Mouse (Mus musculus) liver, embryonic 14.5 days (tissue): Measurements from ENCODE around the gene Fgl2. TPM values are rescaled to one million over a fixed set of nuclear protein-coding genes. Genes with fewer than 3 reads are reported as not detected.

Source experiments
- ATAC-seq: fragments of 200-750 bp; cut with Nextera tagmentation; 2 replicates; pipeline ENCODE4 v1.8.0; 2017; ENCODE audit warnings: moderate number of reproducible peaks, mild to moderate bottlenecking, moderate library complexity; ENCODE audit not compliant: insufficient read depth
- DNase-seq, 3 experiments: peaks; one replicate each; pipeline ENCODE4 v3.0.0-alpha.2; 2012 to 2013; ENCODE audit warnings: low read depth in 3 of 3, low spot score in 3 of 3
- H3K27ac ChIP-seq: fragments of 300-500 bp; sonication (generic); 2 replicates; pipeline ENCODE4 v1.5.1; 2014; ENCODE audit warnings: moderate library complexity, mild to moderate bottlenecking, control low read depth, inconsistent platforms
- H3K27me3 ChIP-seq: fragments of 300-500 bp; sonication (generic); 2 replicates; pipeline ENCODE4 v1.6.1; 2014; ENCODE audit warnings: mild to moderate bottlenecking, low read length, moderate library complexity; ENCODE audit not compliant: control insufficient read depth, insufficient read depth
- H3K36me3 ChIP-seq: fragments of 300-500 bp; sonication (generic); replicated peaks from 2 replicates; pipeline ENCODE4 v1.6.1; 2014; ENCODE audit warnings: low read depth; ENCODE audit not compliant: control insufficient read depth, insufficient read depth
- H3K4me1 ChIP-seq, 2 experiments: fragments of 200-500 bp in 1 of 2; fragments of 300-500 bp in 1 of 2; sonication (generic) in 1 of 2; replicated peaks; 2 replicates each; pipeline ENCODE4 v1.6.1; 2012 to 2014; ENCODE audit warnings: antibody characterized with exemption in 1 of 2, inconsistent platforms in 1 of 2, low read length in 1 of 2; ENCODE audit not compliant: control insufficient read depth in 2 of 2, insufficient read depth in 2 of 2
- H3K4me2 ChIP-seq: fragments of 300-500 bp; sonication (generic); 2 replicates; pipeline ENCODE4 v1.6.1; 2014; ENCODE audit warnings: low read depth, mild to moderate bottlenecking, control low read depth, moderate library complexity
- H3K4me3 ChIP-seq, 2 experiments: fragments of 200-500 bp in 1 of 2; fragments of 300-500 bp in 1 of 2; sonication (generic) in 1 of 2; 2 replicates each; pipeline ENCODE4 v1.5.1; 2012 to 2014; ENCODE audit warnings: low read depth in 2 of 2, low read length in 2 of 2, mild to moderate bottlenecking in 2 of 2, control low read depth in 1 of 2, inconsistent platforms in 1 of 2, moderate library complexity in 1 of 2; ENCODE audit not compliant: insufficient read depth in 1 of 2
- H3K9ac ChIP-seq: fragments of 300-500 bp; sonication (generic); replicated peaks from 2 replicates; pipeline ENCODE4 v1.6.1; 2014; ENCODE audit warnings: mild to moderate bottlenecking, control low read depth, moderate library complexity
- H3K9me3 ChIP-seq: fragments of 300-500 bp; sonication (generic); 2 replicates; pipeline ENCODE4 v1.6.1; 2016; ENCODE audit warnings: low read length, mixed read lengths; ENCODE audit not compliant: control insufficient read depth
- CTCF ChIP-seq: IDR thresholded peaks from 2 replicates; pipeline ENCODE4 v1.5.1; 2016; ENCODE audit warnings: antibody characterized with exemption, low read depth, control low read depth
- EP300 ChIP-seq: IDR thresholded peaks from 2 replicates; pipeline ENCODE4 v1.6.1; 2016; ENCODE audit warnings: antibody characterized with exemption, low read depth
- WGBS: fragments of 180-500 bp; shearing (Covaris S2); extraction: QIAGEN DNeasy Blood & Tissue Kit; methylation state at CpG from one replicate; pipeline ENCODE4 v1.1.7; 2014; ENCODE audit not compliant: insufficient replicate concordance; 5-methylcytosine and 5-hydroxymethylcytosine counted together
- polyA plus RNA-seq, 2 experiments: library from polyadenylated mRNA; depleted of rRNA in 1 of 2; stranded (reverse) in 1 of 2; unstranded in 1 of 2; fragments of >200 nt; fragmentation: Nextera tagmentation in 1 of 2; extraction: Ambion mirVana in 1 of 2; gene quantifications; 2 replicates each; pipeline versions ENCODE4 v1.2.1 to v1.2.3; 2012 to 2014

Fgl2 gene
- polyA plus RNA-seq, 2 experiments: 1.1 to 1.7 TPM

GRCm38 (mm10) chr5:21376935-21377334 is 4.5 kb downstream of the Fgl2 start:
- H3K9me3 ChIP-seq: no peaks in the 10 kb centered on the region
- DNase-seq: no peak
- no peak for ATAC-seq
- H3K4me2 ChIP-seq: no peak overlapping the region
- H3K4me1 ChIP-seq: no peaks in the 10 kb centered on the region
- H3K36me3 ChIP-seq: no peaks in the 10 kb centered on the region
- no peak overlapping the region for H3K9ac ChIP-seq
- no peak overlapping the region for H3K27ac ChIP-seq
- no peaks in the 10 kb centered on the region; the same call in 1 of the 2 replicates for H3K27me3 ChIP-seq
- no peak for TF ChIP-seq EP300
- no peak for TF ChIP-seq CTCF
- 74% methylated on average over 4 of the region's 4 CpGs for WGBS
- H3K4me3 ChIP-seq: no peak overlapping the region

- TF ChIP-seq CTCF (no peak), EP300 (no peak)
- Histone ChIP-seq H3K4me3 (no peak overlapping the region), H3K36me3 (no peaks in the 10 kb centered on the region), H3K9me3 (no peaks in the 10 kb centered on the region), H3K27ac (no peak overlapping the region), H3K9ac (no peak overlapping the region), H3K4me1 (peaks cover 0 to 1% of the 10 kb centered on the region in 2 experiments; a peak in 2 of 4 replicates), H3K4me2 (no peak overlapping the region), H3K27me3 (no peaks in the 10 kb centered on the region)
- ATAC-seq (no peak), DNase-seq (no peak)
- WGBS: 40% methylated on average over 2 of the region's 2 CpGs
Observed at GRCm38 (mm10) chr5:21378397-21378796, 6.0 kb downstream of the Fgl2 start.

GRCm38 (mm10) chr5:21381986-21382385 is 9.5 kb downstream of the Fgl2 start:
- WGBS: 55% methylated on average over 6 of the region's 6 CpGs
- H3K4me3 ChIP-seq: no peak overlapping the region
- H3K9me3 ChIP-seq: no peaks in the 10 kb centered on the region
- no peaks in the 10 kb centered on the region for H3K27me3 ChIP-seq
- H3K36me3 ChIP-seq: no peaks in the 10 kb centered on the region
- ATAC-seq (no peak), DNase-seq (no peak)
- peaks cover 0 to 13% of the 10 kb centered on the region in 2 experiments; a peak in 2 of 4 replicates for H3K4me1 ChIP-seq
- TF ChIP-seq CTCF (no peak), EP300 (no peak)
- H3K9ac ChIP-seq: no peak overlapping the region
- H3K4me2 ChIP-seq: no peak overlapping the region
- no peak overlapping the region for H3K27ac ChIP-seq

- TF ChIP-seq CTCF: no peak
- TF ChIP-seq EP300: no peak
- DNase-seq: no peak
- no peak for ATAC-seq
- Histone ChIP-seq H3K4me1 (peaks cover 0 to 13% of the 10 kb centered on the region in 2 experiments; a peak in 2 of 4 replicates), H3K9me3 (no peaks in the 10 kb centered on the region), H3K4me3 (no peak overlapping the region), H3K27me3 (no peaks in the 10 kb centered on the region), H3K27ac (no peak overlapping the region), H3K36me3 (no peaks in the 10 kb centered on the region), H3K4me2 (no peak overlapping the region), H3K9ac (no peak overlapping the region)
- 50% methylated on average over 6 of the region's 6 CpGs for whole genome bisulfite sequencing
Observed at GRCm38 (mm10) chr5:21382678-21383077, 10.2 kb downstream of the Fgl2 start.

GRCm38 (mm10) chr5:21383392-21384251 is 11.2 kb downstream of the Fgl2 start:
- Histone ChIP-seq H3K27ac (no peak overlapping the region), H3K9me3 (no peaks in the 10 kb centered on the region), H3K4me2 (no peak overlapping the region), H3K36me3 (no peaks in the 10 kb centered on the region), H3K27me3 (no peaks in the 10 kb centered on the region), H3K4me3 (no peak overlapping the region), H3K9ac (no peak overlapping the region), H3K4me1 (peaks cover 0 to 13% of the 10 kb centered on the region in 2 experiments; a peak in 2 of 4 replicates)
- DNase-seq: no peak
- WGBS: 29% methylated on average over 14 of the region's 14 CpGs
- no peak for ATAC-seq
- TF ChIP-seq CTCF: no peak
- no peak for TF ChIP-seq EP300
